Mouse (Mus musculus): ENCODE results near the gene Loxl1.
A peak's percentile ranks its signal among the peaks of the same experiment; 100 is the strongest.

The Loxl1 gene

DNA sequence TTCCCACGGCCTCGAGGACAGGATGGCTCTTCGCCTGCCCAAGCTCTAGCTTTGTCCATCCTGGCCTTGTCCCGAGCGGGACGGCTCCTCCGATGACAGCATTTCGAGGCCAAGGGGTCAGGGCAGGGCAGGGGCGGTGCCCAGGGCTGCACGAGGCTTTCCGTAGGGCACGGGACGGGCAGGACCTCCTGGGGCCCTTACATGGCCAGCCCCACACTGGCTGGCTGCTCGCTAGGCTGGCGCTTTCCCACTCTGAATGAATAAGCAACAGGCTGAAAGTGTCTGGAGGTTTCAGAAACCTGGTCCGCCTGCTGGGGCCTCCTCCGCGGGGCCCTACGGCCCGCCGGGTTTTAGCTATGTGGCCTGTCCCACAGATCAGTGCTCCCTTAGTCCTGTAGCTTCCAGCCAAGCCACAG is at the start of gene Loxl1:
Gene Loxl1 (minus strand): TSS at position 243 of the 416 bp plus-strand sequence.
- DNase-seq: peak; percentile 66 to 68

DNA sequence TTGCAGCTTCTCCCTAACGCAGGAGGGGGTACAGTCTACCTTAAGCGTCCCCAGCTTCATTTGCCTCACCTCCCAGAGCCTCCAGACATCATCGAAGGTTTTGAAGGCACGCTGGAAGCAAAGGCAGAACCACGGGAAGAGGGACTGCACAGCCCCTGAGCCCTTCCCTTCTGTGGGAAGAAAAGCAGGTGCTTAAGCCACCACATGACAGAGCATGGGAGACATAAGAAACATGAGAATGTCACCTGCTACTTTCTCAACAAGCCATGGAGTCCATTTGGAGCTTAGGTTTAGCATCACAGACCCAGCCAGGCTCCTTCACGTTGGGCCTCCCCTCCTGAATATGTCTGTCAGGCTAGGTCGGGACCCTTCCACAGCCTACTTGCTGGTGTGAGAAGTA is 49.0 kb upstream of the Loxl1 start:
- DNase-seq: no peak

DNA sequence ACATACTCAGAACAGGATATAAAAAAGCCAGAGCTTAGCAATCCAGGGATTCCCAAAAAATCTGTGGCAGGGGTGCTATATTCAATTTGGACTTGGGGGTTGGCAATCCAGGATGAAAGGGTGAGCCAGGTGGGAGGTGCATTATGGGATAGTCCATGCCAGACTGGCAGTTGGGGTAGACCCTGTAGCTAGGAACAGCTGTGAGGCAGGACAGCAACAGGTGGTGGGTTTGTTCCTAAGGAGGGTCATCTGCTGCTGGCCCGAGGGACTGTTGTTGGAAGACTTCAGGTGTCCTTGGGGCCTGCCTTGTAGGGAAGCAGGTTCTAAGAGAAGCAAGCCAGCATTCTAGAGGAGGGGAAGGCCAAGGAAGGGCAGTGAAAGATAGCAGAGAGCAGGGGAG is 48.4 kb upstream of the Loxl1 start:
- DNase-seq: no peak

DNA sequence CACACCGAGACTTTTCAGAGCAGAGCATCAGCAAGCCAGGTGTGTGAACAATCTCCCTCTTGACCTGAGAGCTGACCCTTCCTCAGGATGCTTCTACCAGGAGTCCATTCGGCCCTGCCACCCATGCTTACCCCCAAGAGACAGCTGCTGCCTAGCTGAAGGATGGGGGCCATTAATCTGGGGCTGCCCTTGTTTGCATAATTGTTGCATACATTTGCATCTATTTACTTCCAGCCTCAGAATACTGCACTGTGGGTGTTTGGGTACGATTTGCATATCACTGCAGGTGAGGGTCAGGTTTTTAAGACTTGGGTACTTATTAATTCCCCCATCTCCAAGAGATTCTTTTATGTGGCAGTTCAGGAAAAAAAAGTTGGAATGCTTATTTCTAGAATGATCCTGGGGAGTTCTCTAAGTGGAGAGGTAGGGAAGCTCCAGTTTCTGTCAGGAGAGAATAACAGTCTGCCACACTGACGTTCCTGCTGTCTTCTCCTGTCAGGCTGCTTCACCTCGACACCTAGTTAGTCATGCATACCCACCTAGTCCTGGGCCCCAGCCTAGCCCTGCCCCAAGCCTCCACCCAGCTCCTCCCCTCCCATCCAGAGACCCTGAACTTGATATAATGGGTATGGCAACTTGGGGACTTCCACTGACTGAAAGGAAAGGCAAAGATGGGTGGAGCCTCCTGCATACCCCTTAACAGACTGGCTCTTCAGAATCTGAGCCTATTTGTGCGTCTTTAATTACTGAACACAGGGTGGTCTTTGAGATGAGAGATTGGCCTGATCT is 42.5 kb upstream of the Loxl1 start:
- DNase-seq: no peak

DNA sequence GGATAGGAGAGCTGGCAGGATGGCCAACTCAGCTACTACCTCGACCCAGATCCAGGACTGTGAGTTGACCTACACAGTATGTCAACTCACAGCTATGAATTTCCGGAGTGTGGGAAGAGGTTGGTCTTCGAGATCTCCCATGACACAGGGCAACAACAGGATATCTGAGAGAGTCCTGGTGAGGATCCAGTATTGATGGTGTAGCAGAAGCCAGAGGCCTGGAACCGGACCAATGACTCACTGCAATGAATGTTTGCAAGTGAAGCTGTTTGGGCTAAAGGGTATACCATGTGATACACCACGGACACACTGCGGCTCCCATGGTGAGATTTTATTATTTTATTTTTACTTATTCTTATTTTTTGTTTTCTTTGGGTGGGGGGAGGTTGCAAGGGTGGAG is 41.7 kb upstream of the Loxl1 start:
- DNase-seq: no peak

DNA sequence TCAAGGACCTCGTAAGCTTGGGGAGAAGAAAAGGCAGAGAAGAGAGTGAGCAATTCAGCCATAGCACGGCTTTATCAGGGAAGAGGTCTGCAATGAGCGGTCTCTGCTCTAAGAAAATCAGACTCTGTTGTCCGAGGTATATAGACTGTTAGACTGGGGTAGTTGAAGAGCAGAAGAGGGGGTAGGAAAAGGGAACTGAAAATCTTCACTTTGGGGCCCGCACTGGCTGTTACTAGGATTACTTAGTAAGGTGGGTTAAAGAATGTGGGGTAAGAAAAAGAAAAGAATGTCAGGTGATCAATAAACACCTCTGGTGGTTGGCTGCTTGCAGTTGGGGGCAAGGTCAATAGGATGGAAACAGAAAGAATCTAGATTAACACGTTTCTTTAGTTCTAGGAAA is 40.2 kb upstream of the Loxl1 start:
- DNase-seq: no peak

DNA sequence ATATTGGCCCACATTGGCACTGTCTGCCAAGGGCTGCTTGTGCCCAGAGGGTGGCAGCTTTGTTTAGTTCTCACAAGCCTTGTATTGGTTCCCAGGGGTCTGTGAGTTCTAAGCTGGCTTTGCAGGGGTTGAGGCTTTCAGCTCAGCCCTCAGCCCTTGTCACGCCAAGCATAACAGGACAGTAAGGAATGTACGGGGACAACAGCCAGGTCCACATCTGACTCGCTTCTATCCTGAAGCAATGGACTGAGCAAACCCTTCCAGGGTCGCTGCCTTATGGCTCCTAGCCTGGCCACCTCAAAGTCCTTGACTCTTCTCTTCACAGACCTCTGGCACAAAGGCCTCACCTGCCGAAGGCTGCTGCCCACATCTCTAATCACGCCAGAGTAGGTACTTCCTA is 34.8 kb upstream of the Loxl1 start:
- no peak for DNase-seq

DNA sequence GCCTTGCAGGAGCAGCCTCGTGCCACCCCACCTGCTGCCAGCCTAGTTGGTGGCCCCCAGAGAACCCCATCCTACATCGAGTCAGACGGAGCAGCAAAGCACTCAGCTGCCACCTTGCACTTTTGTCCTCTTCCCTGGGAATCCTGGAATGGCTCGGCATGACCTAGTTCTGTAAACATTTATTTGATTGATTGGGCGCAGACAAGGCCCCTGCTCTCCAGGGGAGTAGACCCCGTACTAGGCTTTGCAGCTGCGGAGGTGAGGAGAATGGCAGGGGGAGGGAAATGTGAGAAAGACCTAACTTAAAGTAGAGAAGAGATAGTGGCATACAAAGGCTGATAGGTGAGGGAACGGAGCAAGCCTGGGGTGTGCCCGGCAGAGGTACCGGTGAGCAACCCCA is 33.5 kb upstream of the Loxl1 start:
- no peak for DNase-seq

DNA sequence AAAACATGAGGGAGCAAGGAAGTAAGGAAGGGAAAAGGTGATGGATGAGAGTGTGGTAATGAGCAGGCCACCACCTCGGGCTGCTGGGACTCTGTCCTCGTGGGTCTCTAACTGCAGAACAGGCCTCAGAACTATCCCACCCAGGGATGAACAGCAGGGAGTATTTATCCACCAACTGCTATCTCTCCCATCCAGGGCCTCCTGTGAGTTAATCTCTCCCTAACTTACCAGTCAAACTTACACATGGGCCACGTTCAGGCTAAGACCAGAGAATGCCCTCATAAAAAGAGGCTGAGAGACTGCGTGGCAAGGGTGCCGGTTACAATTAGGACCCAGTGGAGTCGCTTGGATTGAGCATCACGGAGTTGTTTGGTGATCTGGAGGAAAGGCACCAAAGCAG is 33.0 kb upstream of the Loxl1 start:
- DNase-seq: no peak

DNA sequence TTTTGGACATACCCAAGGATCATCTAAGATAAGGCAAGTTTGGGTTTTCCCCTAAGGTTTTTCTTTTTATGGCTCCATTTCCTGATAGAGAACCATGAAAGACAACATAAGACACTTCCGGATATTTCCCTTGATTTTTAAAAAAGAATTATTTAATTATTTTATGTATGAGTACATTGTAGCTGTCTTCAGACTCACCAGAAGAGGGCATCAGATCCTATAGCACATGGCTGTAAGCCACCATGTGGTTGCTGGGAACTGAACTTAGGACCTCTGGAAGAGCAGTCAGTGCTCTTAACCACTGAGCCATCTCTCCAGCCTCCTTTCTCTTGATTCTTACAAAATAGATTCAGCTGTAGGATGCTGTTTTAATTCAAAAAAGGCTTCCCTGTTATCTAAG is 28.8 kb upstream of the Loxl1 start:
- no peak for DNase-seq

DNA sequence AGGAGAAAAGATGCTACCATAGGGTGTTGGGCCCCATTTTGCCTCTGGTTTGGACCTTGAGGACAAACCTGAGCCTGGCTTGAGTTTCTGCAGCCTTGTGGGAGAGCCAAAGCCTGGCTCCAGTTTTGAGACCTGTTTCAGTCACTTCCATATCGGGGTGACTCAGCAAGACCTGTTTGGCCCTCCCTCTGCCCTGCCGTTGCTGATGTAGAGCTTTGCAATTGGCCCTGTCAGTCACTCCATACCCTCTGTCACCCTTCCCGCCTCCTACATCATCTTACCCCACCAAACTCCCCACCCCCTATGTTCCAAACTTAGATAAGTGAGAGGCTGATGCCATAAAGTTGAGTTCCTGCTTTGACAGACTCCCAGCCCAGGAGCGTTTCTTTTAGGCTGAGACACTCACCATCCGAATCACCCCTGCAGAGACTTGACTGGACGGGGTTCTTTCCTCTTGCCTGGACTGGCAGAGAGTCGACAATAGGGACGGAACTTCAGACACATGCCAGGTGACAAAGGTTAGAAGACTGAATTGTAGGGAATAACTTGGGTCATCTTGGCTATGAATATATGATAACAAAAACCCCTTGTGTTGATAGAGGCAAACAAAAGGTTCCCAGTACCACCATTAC is 23.8 kb upstream of the Loxl1 start:
- DNase-seq: no peak

DNA sequence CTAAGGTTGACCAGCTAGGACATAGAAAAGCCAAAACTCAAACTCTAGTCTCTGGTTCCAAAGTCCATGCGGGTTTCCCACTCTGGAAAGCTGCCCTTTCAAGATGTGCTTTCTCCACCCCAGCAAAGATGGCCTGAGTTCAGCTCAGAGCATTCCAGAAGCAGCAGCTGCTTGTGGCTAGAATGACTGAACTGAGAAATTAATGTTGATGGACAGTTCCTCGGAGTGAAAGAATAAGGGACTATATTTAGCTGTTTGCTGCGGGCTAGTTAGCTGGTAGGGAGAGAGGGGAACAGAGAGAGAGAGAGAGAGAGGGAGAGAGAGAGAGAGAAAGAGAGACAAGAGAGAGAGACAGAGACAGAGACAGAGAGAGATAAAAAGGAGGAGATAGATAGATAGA is 18.3 kb upstream of the Loxl1 start:
- no peak for DNase-seq

DNA sequence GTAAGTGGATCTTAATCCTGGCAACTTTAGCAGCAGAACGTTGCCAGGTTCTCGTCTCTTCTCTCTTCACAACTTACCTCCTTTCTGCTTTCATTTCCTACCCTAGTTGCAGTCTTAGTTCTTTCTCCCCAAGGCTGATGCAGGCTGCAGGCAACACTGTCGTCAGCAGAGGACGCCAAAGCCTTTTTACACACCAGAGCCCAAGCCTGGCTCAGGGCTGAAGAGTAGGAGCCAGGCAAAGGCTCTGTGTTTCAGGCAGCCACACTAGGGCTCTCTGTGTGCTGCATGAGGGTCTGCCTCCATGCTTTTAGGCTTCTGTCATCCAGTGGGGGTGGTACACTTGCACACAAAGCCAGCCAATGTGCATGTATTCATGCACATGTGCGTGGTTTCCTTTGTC is 17.3 kb upstream of the Loxl1 start:
- DNase-seq: peak in 1 of 2 experiments; percentile 61

DNA sequence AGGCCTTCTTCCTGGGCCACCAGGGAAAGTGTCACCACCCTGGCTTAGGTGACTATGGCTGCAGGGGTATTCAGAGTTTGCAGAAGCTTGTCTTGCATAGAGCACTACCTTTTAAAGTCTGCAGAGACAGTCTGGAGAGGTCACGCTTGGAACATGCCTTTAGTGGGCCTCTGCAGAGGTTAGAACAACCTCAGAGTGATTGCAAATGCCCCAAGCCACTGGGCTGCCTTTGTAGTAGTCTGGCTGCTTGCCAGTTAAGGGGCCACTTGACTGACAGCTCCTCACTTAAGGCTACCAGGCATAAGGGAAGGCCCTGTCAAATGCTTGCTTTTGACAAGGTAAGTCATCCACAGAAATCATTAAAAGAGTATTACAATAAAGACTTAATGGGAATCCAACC is 14.4 kb upstream of the Loxl1 start:
- no peak for DNase-seq

DNA sequence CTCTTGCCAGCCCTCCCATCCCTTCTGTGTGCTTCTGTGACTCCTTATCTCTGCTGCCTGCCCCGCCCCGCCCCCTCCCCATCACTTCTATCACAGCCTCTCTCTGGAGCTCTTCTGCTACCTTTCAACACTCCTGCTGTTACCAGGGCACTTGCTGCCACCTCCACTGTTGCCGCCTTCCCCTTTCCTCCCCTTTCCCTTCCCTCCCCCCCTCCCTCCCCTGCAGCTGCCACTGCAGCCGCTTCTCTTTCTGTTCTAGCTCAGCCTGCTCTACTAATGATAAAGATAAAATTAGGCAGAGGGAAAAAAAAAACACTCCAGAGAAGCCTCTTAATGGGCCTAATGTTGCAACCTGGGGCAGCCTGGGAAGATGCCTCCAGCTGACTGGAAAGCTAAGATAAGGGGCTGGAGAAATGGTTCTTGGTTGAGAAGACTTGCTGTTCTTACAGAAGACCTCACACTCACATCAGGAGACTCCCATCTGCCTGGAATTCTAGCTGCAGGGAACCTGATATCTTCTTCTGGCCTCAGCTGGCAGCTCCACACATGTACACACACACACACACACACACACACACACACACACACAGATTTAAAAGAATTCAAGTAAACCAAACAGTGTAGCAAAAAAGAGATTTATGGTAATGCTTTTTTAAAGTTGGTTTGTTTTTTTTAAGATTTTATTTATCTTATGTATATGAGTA is 13.6 kb upstream of the Loxl1 start:
- no peak for DNase-seq

DNA sequence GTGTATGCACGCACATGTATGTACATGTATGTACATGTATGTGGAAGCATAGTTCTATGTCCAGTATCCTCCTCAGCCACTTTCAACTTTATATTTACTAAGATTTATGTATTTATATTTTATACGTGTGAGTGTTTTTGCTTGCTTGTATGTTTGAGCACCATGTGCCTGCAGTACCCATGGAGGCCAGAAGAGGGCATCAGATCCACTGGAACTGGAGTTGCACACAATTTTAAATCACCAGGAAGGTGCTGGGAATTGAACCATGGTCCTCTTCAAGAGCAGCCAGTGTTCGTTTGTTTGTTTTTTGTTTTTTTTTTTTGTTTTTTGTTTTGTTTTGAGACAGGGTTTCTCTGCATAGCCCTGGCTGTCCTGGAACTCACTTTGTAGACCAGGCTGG is 8.7 kb upstream of the Loxl1 start:
- no peak for DNase-seq

DNA sequence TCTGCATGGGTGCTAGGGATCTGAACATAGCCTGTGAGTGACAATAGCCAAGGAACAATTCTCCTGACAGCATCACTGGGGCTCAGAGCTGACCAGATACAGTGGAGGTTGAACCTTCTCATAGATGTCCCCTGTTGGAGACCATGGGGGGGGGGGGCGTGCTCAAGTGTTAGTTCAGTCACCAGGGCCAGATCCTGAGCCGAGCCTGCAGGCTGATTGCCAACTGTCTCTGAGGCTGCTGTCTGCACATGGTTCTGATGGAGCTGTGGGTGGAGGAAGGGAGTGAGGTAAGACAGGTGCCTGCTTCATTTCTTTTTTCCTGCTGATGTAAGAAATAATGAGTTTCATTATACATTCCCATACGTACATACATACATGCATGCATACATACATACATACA is 5.3 kb upstream of the Loxl1 start:
- DNase-seq: no peak

DNA sequence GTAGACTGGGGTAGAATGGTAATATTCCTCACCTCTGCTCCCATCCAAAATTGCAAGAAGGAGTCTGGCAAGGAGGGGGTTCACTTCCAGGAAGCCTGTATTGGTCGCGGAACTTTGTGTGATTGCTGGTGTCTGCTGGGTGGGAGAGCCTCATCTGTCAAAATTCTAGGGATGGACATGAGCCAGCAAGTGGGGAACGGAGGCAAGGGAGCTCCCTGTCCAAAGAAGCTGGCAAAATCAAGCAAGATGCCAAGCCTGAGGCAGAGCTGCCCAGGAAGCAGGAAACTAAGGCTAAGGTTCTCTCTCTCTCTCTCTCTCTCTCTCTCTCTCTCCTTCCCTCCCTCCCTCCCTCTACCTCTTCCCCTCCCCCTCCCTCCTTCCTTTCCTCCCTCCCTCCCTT is 4.4 kb upstream of the Loxl1 start:
- no peak for DNase-seq

DNA sequence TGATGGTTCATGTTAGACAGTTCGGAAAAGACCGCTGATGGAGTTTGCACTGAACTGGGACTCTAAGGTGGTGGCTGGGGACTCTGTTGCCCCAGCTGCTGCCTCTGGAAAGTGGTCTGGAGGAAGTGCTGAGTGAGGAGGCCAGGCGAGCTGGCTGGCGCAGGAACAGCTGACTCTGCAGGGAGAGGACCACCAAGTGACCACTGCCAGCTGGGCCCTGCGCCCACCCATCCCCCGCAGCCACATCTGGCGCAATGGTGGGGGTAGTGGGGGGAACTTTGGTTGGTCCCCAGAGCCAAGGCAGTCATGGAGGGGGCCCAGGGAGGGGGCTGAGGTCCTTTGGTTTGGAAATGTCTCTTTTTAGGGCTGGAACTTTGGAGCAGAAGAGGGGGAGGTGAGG is 3.8 kb upstream of the Loxl1 start:
- no peak for DNase-seq

DNA sequence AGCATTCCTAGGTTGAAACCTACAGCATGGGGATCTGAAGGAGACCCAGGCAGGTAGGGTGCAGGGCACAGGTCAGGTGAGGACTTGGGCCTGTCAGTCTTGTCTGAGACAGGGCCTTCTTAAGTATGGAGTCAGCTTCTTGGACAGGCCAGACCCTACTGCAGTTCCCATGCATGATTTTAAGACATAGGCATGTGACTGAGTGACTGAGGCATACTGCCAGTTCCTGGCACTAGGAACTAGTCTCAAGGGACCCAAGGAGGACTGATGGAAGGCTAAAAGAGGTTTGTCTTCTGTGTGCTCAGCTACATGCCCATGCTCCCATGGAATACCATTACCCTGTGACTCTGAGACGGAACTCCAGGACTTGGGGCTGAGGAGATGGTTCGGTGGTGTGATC is 2.9 kb upstream of the Loxl1 start:
- DNase-seq: no peak

DNA sequence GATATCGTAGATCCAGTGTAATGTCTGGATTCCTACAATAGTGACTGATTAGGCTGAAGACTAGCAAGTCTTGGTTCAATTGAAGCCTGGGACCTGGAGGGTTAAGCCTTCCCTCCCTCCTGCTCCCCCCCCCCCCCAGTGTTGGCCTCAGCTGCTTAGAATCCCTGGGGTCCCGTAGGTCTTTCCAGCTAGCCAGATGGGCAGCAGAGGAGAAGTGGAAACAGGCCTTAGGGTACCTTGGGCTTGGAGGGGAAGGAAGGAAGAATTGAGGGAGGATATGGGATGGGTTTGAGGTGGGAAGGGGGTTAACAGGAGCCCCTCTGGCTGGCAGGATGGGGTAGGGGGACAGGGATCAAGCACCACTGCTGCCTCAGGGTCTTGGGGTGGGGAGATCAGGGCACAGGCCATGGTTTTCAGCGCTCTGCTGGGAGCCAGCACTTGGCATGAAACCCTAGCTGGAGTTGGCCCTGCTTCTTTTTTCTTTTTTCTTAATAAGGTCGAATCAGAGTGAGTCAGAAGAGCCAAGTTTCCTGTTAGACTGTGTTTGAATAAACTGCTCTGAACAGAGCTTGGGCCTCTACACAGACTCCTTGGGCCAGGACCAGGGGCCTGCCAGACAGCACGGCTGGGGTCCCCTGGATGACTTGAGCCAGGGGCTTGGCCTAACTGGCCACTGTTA is 1.8 kb upstream of the Loxl1 start:
- no peak for DNase-seq

DNA sequence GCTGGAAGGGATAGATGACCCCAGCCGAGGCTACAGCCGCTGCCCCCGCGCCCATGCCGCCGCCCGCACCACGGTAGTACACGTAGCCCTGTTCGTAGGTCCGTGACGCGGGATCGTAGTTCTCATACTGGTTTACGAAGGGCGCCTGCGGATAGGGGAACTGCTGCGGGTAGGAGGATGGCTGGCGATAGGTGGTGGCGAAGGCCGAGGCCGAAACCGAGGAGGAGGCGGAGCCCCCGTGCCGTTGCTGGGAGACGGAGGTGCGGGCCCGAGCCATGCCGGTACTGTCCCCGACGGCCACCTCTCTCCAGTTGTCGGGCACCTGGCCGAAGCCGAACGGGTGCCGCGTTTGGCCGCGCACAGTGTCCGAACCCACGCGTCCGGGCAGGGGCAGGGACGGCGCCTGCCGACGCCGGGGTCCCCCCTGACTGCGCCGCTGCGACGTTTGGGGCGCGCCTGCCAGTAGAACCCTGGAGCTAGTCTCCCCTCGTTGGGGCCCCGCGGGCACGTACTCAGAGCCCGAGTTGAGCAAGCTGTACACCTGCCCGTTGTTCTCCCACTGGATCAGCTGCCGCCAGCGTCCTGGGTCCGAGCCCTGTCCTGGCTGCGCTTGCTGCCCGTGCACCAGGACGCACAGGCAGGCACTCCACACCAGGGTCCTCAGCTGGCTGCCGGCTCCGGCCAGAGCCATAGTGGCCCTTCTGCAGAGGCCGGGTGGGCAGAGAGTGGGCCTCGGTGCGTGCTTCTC is 616 bp downstream of the Loxl1 start:
- peak; percentile 36 to 68 for DNase-seq

Measured in kidney, postnatal 36 days (tissue).